Mouse (Mus musculus): ENCODE measurements at regions not wholly inside any gene's neighbourhood (a gene's known extent, or its start where the extent isn't known, plus 50 kb on each side); places are given as distances from the start of the nearest gene placed in this dataset.
"Not testable (repeated sequence)": the region's sequence is repeated elsewhere in the genome, so short reads cannot be mapped to it uniquely, and the experiment has no call there.

- Histone ChIP-seq H3K9ac (ENCODE audit: insufficient read depth, low read depth, low read length, poor library complexity, severe bottlenecking) (no peak overlapping the region), H3K4me1 (ENCODE audit: control insufficient read depth in 2 of 2, insufficient read depth in 2 of 2, low read length in 2 of 2, poor library complexity in 1 of 2) (no peaks in the 10 kb centered on the region), H3K4me3 (ENCODE audit: insufficient read depth in 1 of 2, low read depth in 1 of 2, low read length in 2 of 2, poor library complexity in 1 of 2, severe bottlenecking in 1 of 2) (no peak overlapping the region), H3K27ac (ENCODE audit: insufficient read depth, low read depth, low read length, poor library complexity, severe bottlenecking) (no peak overlapping the region), H3K9me3 (ENCODE audit: control insufficient read depth, insufficient read depth, low read depth, low read length) (no peaks in the 10 kb centered on the region), H3K36me3 (ENCODE audit: control insufficient read depth, insufficient read depth, low read length, poor library complexity, severe bottlenecking) (no peaks in the 10 kb centered on the region)
- no peak for DNase-seq (ENCODE audit: low read depth, low spot score)
- TF ChIP-seq ZC3H11A (IDR thresholded peaks at IDR 0.05; ENCODE audit: borderline replicate concordance, low read depth, low read length) (no peak), HCFC1 (IDR thresholded peaks at IDR 0.05; ENCODE audit: borderline replicate concordance, insufficient read depth, low read length) (no peak), CHD2 (IDR thresholded peaks at IDR 0.05; ENCODE audit: low read depth, low read length) (no peak), ZNF384 (IDR thresholded peaks at IDR 0.05; ENCODE audit: low read depth, low read length) (no peak), MAFK (IDR thresholded peaks at IDR 0.05; ENCODE audit: insufficient read depth, low read depth, low read length) (no peak)
- in situ Hi-C loops (cut with MboI; ENCODE audit: low sequenced_read_pairs in 2 of 2, unreplicated experiment in 2 of 2): no loop called here
Observed at GRCm38 (mm10) chr17:4876431-4876830, 117.7 kb upstream of the Arid1b start.

- Histone ChIP-seq H3K9ac (ENCODE audit: insufficient read depth, low read depth, low read length, poor library complexity, severe bottlenecking) (no peak overlapping the region), H3K4me1 (ENCODE audit: control insufficient read depth in 2 of 2, insufficient read depth in 2 of 2, low read length in 2 of 2, poor library complexity in 1 of 2) (no peaks in the 10 kb centered on the region), H3K36me3 (ENCODE audit: control insufficient read depth, insufficient read depth, low read length, poor library complexity, severe bottlenecking) (no peaks in the 10 kb centered on the region), H3K27ac (ENCODE audit: insufficient read depth, low read depth, low read length, poor library complexity, severe bottlenecking) (no peak overlapping the region), H3K9me3 (ENCODE audit: control insufficient read depth, insufficient read depth, low read depth, low read length) (no peaks in the 10 kb centered on the region), H3K4me3 (ENCODE audit: insufficient read depth in 1 of 2, low read depth in 1 of 2, low read length in 2 of 2, poor library complexity in 1 of 2, severe bottlenecking in 1 of 2) (no peak overlapping the region)
- in situ Hi-C loops (cut with MboI; ENCODE audit: low sequenced_read_pairs in 2 of 2, unreplicated experiment in 2 of 2): no loop called here
- no peak for TF ChIP-seq ZNF384 (IDR thresholded peaks at IDR 0.05; ENCODE audit: low read depth, low read length)
- TF ChIP-seq HCFC1 (IDR thresholded peaks at IDR 0.05; ENCODE audit: borderline replicate concordance, insufficient read depth, low read length): no peak
- no peak for TF ChIP-seq MAFK (IDR thresholded peaks at IDR 0.05; ENCODE audit: insufficient read depth, low read depth, low read length)
- TF ChIP-seq CHD2 (IDR thresholded peaks at IDR 0.05; ENCODE audit: low read depth, low read length): no peak
- no peak for TF ChIP-seq ZC3H11A (IDR thresholded peaks at IDR 0.05; ENCODE audit: borderline replicate concordance, low read depth, low read length)
- DNase-seq (ENCODE audit: low read depth, low spot score): no peak
Observed at GRCm38 (mm10) chr17:4881473-4881872, 112.7 kb upstream of the Arid1b start.

GRCm38 (mm10) chr17:4884083-4884482 lies 110.0 kb upstream of the Arid1b start:
- H3K4me1 ChIP-seq (ENCODE audit: control insufficient read depth in 2 of 2, insufficient read depth in 2 of 2, low read length in 2 of 2, poor library complexity in 1 of 2): no peaks in the 10 kb centered on the region
- no peak overlapping the region for H3K9ac ChIP-seq (ENCODE audit: insufficient read depth, low read depth, low read length, poor library complexity, severe bottlenecking)
- in situ Hi-C loops (cut with MboI; ENCODE audit: low sequenced_read_pairs in 2 of 2, unreplicated experiment in 2 of 2): no loop called here
- no peak overlapping the region for H3K4me3 ChIP-seq (ENCODE audit: insufficient read depth in 1 of 2, low read depth in 1 of 2, low read length in 2 of 2, poor library complexity in 1 of 2, severe bottlenecking in 1 of 2)
- no peaks in the 10 kb centered on the region for H3K36me3 ChIP-seq (ENCODE audit: control insufficient read depth, insufficient read depth, low read length, poor library complexity, severe bottlenecking)
- TF ChIP-seq CHD2 (IDR thresholded peaks at IDR 0.05; ENCODE audit: low read depth, low read length) (no peak), ZC3H11A (IDR thresholded peaks at IDR 0.05; ENCODE audit: borderline replicate concordance, low read depth, low read length) (no peak), ZNF384 (IDR thresholded peaks at IDR 0.05; ENCODE audit: low read depth, low read length) (no peak), HCFC1 (IDR thresholded peaks at IDR 0.05; ENCODE audit: borderline replicate concordance, insufficient read depth, low read length) (no peak), MAFK (IDR thresholded peaks at IDR 0.05; ENCODE audit: insufficient read depth, low read depth, low read length) (no peak)
- no peak overlapping the region for H3K27ac ChIP-seq (ENCODE audit: insufficient read depth, low read depth, low read length, poor library complexity, severe bottlenecking)
- DNase-seq (ENCODE audit: low read depth, low spot score): no peak
- no peaks in the 10 kb centered on the region for H3K9me3 ChIP-seq (ENCODE audit: control insufficient read depth, insufficient read depth, low read depth, low read length)

- Histone ChIP-seq H3K36me3 (ENCODE audit: control insufficient read depth, insufficient read depth, low read length, poor library complexity, severe bottlenecking) (no peaks in the 10 kb centered on the region), H3K27ac (ENCODE audit: insufficient read depth, low read depth, low read length, poor library complexity, severe bottlenecking) (no peak overlapping the region), H3K4me1 (ENCODE audit: control insufficient read depth in 2 of 2, insufficient read depth in 2 of 2, low read length in 2 of 2, poor library complexity in 1 of 2) (no peaks in the 10 kb centered on the region), H3K4me3 (ENCODE audit: insufficient read depth in 1 of 2, low read depth in 1 of 2, low read length in 2 of 2, poor library complexity in 1 of 2, severe bottlenecking in 1 of 2) (no peak overlapping the region), H3K9ac (ENCODE audit: insufficient read depth, low read depth, low read length, poor library complexity, severe bottlenecking) (no peak overlapping the region), H3K9me3 (ENCODE audit: control insufficient read depth, insufficient read depth, low read depth, low read length) (no peaks in the 10 kb centered on the region)
- TF ChIP-seq ZC3H11A (IDR thresholded peaks at IDR 0.05; ENCODE audit: borderline replicate concordance, low read depth, low read length) (no peak), MAFK (IDR thresholded peaks at IDR 0.05; ENCODE audit: insufficient read depth, low read depth, low read length) (no peak), ZNF384 (IDR thresholded peaks at IDR 0.05; ENCODE audit: low read depth, low read length) (no peak)
- peak; percentile 38 for DNase-seq (ENCODE audit: low read depth, low spot score)
- in situ Hi-C loops (cut with MboI; ENCODE audit: low sequenced_read_pairs in 2 of 2, unreplicated experiment in 2 of 2): no loop called here
Observed at GRCm38 (mm10) chr17:4884761-4885160, 109.4 kb upstream of the Arid1b start.

- H3K9me3 ChIP-seq (ENCODE audit: control insufficient read depth, insufficient read depth, low read depth, low read length); H3K27ac ChIP-seq (ENCODE audit: insufficient read depth, low read depth, low read length, poor library complexity, severe bottlenecking); H3K4me1 ChIP-seq (ENCODE audit: control insufficient read depth in 2 of 2, insufficient read depth in 2 of 2, low read length in 2 of 2, poor library complexity in 1 of 2); in situ Hi-C loops (cut with MboI; ENCODE audit: low sequenced_read_pairs in 2 of 2, unreplicated experiment in 2 of 2); DNase-seq (ENCODE audit: low read depth, low spot score); H3K9ac ChIP-seq (ENCODE audit: insufficient read depth, low read depth, low read length, poor library complexity, severe bottlenecking); H3K4me3 ChIP-seq (ENCODE audit: insufficient read depth in 1 of 2, low read depth in 1 of 2, low read length in 2 of 2, poor library complexity in 1 of 2, severe bottlenecking in 1 of 2); H3K36me3 ChIP-seq (ENCODE audit: control insufficient read depth, insufficient read depth, low read length, poor library complexity, severe bottlenecking): not testable (repeated sequence)
Observed at GRCm38 (mm10) chr17:4887331-4887730, 106.8 kb upstream of the Arid1b start.

All from ES-E14 (cell line).